Mouse (Mus musculus) kidney, adult 2 months (tissue): ENCODE results near the gene Lmna.

Source experiments
- CTCF ChIP-seq: fragments of 200-500 bp; conservative IDR thresholded peaks from 2 replicates; pipeline ENCODE4 v1.5.1; 2011; ENCODE audit warnings: low read depth, mild to moderate bottlenecking, control low read depth, low read length, moderate library complexity, mixed read lengths; ENCODE audit not compliant: insufficient read depth, insufficient read length
- POLR2A ChIP-seq: fragments of 200-500 bp; IDR thresholded peaks from one replicate; pipeline ENCODE4 v1.6.1; 2011; ENCODE audit warnings: low read depth, low read length, control low read depth

DNA sequence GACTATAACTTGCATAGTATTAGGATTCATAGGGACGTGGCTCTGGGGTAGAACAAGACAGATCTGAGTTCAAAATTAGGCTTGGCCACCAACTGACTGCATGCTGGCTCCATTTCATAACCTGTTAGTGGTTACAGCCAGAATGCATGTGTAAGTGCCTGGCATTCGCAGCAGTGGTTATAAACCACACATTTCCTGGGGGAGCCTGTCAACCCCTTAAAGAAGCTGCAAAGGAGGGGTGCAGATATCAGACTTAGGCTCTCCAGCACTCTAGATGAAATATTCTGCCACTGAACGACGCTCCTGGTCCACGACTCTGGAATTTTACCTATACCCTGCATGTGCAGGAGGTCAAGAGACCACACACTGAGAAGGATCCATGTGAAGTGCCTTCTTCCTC is 57.5 kb downstream of the Lmna start:
- no peak for TF ChIP-seq POLR2A
- no peak for TF ChIP-seq CTCF
